Mouse (Mus musculus) stomach, embryonic 14.5 days (tissue): ENCODE results near the gene Rab11fip4. TPM values are rescaled to one million over a fixed set of nuclear protein-coding genes. Genes with fewer than 3 reads are reported as not detected.

Experiments
- ATAC-seq: fragments of 200-750 bp; cut with Nextera tagmentation; 2 replicates; pipeline ENCODE4 v1.8.0; 2017; ENCODE audit warnings: low read depth, moderate TSS enrichment; ENCODE audit not compliant: insufficient number of reproducible peaks, insufficient read depth, low FRiP score
- H3K27ac ChIP-seq: fragments of 300-500 bp; sonication (generic); 2 replicates; pipeline ENCODE4 v1.5.1; 2014; ENCODE audit warnings: mild to moderate bottlenecking, low read length, moderate library complexity, mixed read lengths
- H3K27me3 ChIP-seq: fragments of 300-500 bp; sonication (generic); 2 replicates; pipeline ENCODE4 v1.6.1; 2014; ENCODE audit warnings: low read length, control low read depth, mixed read lengths; ENCODE audit not compliant: control insufficient read depth, insufficient read depth
- H3K36me3 ChIP-seq: fragments of 300-500 bp; sonication (generic); 2 replicates; pipeline ENCODE4 v1.6.1; 2014; ENCODE audit warnings: mild to moderate bottlenecking, control low read depth, low read length, moderate library complexity, mixed read lengths; ENCODE audit not compliant: control insufficient read depth, insufficient read depth
- H3K4me1 ChIP-seq: fragments of 300-500 bp; sonication (generic); 2 replicates; pipeline ENCODE4 v1.6.1; 2014; ENCODE audit warnings: low read length, control low read depth, mixed read lengths; ENCODE audit not compliant: control insufficient read depth, insufficient read depth
- H3K4me2 ChIP-seq: fragments of 300-500 bp; sonication (generic); replicated peaks from 2 replicates; pipeline ENCODE4 v1.6.1; 2014; ENCODE audit warnings: low read depth, low read length, control low read depth
- H3K4me3 ChIP-seq: fragments of 300-500 bp; sonication (generic); 2 replicates; pipeline ENCODE4 v1.5.1; 2014; ENCODE audit warnings: low read depth, low read length, control low read depth
- H3K9ac ChIP-seq: fragments of 300-500 bp; sonication (generic); replicated peaks from 2 replicates; pipeline ENCODE4 v1.6.1; 2014; ENCODE audit warnings: low read depth, mild to moderate bottlenecking, control low read depth, low read length, moderate library complexity, mixed read lengths
- H3K9me3 ChIP-seq: fragments of 300-500 bp; sonication (generic); 2 replicates; pipeline ENCODE4 v1.6.1; 2016; ENCODE audit warnings: low read depth, low read length, control low read depth; ENCODE audit not compliant: control insufficient read depth
- WGBS: fragments of 180-500 bp; shearing (Covaris S2); extraction: QIAGEN DNeasy Blood & Tissue Kit; methylation state at CpG from one replicate; pipeline ENCODE4 v1.1.7; 2014; 5-methylcytosine and 5-hydroxymethylcytosine counted together
- polyA plus RNA-seq: library from polyadenylated mRNA; unstranded; fragments of >200 nt; fragmentation: Nextera tagmentation; extraction: Ambion mirVana; gene quantifications from 2 replicates; pipeline ENCODE4 v1.2.1, GENCODE M21; 2014

Gene Rab11fip4
- polyA plus RNA-seq, 1 experiment from 2014 or later, result 1.9 TPM

DNA sequence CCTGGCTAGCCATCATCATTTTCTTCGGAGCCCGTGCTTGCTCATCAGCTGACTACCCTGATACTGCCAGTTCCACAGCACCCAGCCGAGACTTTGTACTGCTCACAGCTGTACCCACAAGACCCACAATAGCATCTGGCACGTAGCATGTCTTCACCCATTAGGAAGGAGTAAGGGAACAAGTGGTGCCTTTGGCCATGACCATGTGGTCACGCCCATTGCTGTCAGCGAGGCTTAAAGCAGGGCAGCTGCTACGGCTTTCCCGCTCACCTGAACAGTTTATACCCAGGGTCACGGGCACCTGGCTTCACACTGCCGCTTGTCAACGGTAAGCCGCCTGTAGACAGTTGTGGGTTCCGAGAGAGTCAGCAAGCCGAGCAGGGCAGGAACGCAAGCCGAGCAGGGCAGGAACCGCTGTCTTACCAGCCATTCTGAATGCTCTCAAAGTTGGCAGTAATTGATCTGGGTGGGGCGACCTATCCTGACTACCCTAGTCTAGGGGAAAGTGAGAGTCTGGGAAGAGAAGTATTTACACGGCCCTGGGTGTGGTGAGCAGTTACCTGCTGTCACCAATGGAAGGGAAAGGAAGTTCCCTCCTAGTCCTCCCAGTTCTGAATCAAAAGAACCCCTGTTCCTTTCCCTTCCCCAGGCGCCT, 62.0 kb downstream of the Rab11fip4 start:
- ATAC-seq, result no peak
- Histone ChIP-seq H3K4me2 (no peak overlapping the region), H3K9me3 (no peaks in the 10 kb centered on the region), H3K27me3 (no peaks in the 10 kb centered on the region), H3K4me1 (peaks cover 11% of the 10 kb centered on the region; the same call in 1 of the 2 replicates), H3K36me3 (no peaks in the 10 kb centered on the region), H3K4me3 (no peak overlapping the region), H3K9ac (no peak overlapping the region), H3K27ac (no peak overlapping the region)
- WGBS, result 67% methylated on average over 20 of the region's 20 CpGs

DNA sequence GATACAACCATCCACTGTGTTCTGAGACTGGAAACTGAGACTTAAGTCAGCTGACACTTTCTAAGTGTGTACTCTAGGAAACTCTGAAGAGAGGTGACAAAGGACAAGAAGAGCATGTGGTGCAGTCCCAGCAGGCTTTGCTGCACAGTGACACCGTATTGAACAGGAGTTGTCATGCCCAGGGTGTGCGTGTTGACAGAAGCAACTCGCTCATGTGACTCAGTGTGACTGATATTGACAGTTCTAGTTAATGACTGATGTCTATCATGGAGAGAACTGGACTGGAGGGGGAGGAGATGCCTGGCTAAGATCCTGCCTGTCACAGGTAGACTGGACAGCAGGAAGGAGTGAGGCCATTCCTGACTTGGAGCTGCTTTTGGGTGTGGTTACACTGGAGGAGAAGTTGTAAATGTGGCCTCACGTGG, 63.4 kb downstream of the Rab11fip4 start:
- H3K36me3 ChIP-seq, result no peaks in the 10 kb centered on the region
- H3K9me3 ChIP-seq, result no peaks in the 10 kb centered on the region
- no peak overlapping the region for H3K27ac ChIP-seq
- H3K4me2 ChIP-seq, result no peak overlapping the region
- H3K27me3 ChIP-seq, result no peaks in the 10 kb centered on the region
- H3K9ac ChIP-seq, result no peak overlapping the region
- no peak for ATAC-seq
- peaks cover 11% of the 10 kb centered on the region; the same call in 1 of the 2 replicates for H3K4me1 ChIP-seq
- WGBS, result 73% methylated on average over 4 of the region's 4 CpGs
- H3K4me3 ChIP-seq, result no peak overlapping the region

DNA sequence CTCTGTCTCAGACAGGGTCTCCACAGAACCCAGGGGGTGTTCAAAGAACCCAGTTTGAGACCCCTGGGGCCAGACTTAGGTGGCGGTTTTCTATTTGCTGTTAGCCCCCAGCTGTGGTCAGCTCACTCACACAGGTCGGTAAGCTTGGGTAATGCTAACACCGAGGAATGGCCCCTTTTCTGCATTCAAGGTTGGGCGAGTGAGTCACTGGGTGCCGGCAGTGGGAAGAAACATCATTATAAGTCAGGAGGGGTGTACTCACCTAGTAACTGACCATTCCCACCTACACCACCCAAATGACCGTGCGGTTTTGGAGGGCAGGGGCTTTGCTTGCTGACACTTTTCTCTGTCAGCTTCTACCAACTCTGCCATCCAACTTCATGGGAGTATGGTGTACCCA, 64.6 kb downstream of the Rab11fip4 start:
- no peak overlapping the region for H3K4me2 ChIP-seq
- ATAC-seq, result no peak
- no peaks in the 10 kb centered on the region for H3K36me3 ChIP-seq
- 0 out of 2 replicates have a peak, but pooled peaks cover 2% of the 10 kb centered on the region for H3K4me1 ChIP-seq
- H3K9me3 ChIP-seq, result no peaks in the 10 kb centered on the region
- no peaks in the 10 kb centered on the region for H3K27me3 ChIP-seq
- H3K4me3 ChIP-seq, result no peak overlapping the region
- no peak overlapping the region for H3K9ac ChIP-seq
- WGBS, result 87% methylated on average over 7 of the region's 7 CpGs
- no peak overlapping the region for H3K27ac ChIP-seq

DNA sequence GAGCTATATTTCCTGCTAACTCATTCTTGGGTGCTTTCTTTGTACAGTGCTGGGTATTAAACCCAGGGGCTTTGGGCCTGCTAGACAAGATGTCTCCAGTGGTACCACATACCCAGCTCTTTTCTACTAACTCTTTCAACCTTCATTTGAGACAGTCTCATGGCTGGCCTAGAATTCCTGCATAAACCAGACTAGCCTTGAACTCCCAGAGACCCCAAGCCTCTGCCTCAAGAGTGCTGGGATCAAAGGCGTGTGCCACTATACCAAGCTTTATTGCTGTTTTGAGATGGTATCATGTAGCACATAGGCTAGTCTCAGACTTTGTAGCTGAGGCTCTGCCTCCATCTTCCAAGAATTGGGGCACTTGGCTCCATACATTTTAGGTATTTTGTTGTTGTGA, 65.5 kb downstream of the Rab11fip4 start:
- H3K9ac ChIP-seq, result no peak overlapping the region
- no peaks in the 10 kb centered on the region for H3K36me3 ChIP-seq
- no peak overlapping the region for H3K4me3 ChIP-seq
- ATAC-seq, result no peak
- H3K27me3 ChIP-seq, result no peaks in the 10 kb centered on the region
- no peak overlapping the region for H3K4me2 ChIP-seq
- no peaks in the 10 kb centered on the region for H3K9me3 ChIP-seq
- H3K27ac ChIP-seq, result no peak overlapping the region
- H3K4me1 ChIP-seq, result peaks cover 7% of the 10 kb centered on the region; the same call in 1 of the 2 replicates
- WGBS, result 84% methylated on average over 1 of the region's 1 CpGs

DNA sequence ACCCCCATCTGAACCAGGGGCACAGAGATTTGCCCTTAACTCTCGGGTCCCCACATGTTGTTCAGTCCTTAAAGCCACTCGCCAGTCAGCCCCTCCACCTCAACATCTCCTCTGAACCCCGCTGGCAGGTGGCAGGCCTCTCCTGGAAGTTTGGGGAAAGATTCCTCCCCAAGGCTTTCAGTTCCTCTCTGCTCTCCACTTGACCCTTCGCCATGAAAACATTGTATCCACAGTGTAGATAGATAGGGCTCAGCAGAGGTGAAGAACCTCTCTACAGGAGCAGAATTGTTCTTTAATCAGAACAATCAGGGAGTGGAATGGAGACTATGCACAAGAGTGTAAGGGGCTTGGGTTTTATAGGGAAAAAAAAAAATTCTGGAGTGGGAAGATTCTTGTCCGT, 66.0 kb downstream of the Rab11fip4 start:
- H3K4me3 ChIP-seq, result no peak overlapping the region
- H3K36me3 ChIP-seq, result no peaks in the 10 kb centered on the region
- WGBS, result 79% methylated on average over 5 of the region's 5 CpGs
- H3K4me2 ChIP-seq, result no peak overlapping the region
- H3K4me1 ChIP-seq, result peaks cover 8% of the 10 kb centered on the region; the same call in 1 of the 2 replicates
- no peak for ATAC-seq
- no peaks in the 10 kb centered on the region for H3K27me3 ChIP-seq
- no peak overlapping the region for H3K9ac ChIP-seq
- H3K27ac ChIP-seq, result no peak overlapping the region
- H3K9me3 ChIP-seq, result no peaks in the 10 kb centered on the region

DNA sequence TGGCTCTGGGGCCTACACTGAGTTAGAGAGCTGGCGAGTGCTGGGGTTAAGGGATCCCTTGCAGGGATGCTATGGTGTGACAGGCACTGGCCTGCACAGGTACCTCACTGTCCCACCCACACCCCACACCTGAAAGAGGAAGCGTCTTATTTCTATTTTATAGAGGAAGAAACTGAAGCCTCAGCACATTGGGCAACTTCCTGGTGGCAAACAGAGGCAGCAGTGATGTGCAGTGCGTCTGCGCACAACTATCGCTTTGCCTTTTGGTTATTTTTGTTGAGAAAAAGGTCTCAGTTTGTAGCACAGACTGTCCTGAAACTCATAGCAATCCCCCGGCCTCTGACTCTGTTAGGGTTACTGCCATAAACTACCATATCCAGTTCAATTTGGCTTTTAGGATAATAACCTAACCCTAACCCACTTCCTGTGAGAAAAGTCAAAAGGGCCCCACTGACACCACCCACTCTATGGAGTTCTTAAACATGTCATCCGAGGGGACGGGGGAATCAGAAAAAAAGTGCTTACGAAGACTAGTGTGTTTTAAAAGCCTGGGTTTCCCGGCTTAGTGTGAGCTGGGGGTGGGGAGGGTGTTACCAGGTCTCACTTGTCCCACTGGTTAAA, 67.3 kb downstream of the Rab11fip4 start:
- Histone ChIP-seq H3K27ac (no peak overlapping the region), H3K27me3 (no peaks in the 10 kb centered on the region), H3K4me1 (peaks cover 8% of the 10 kb centered on the region; the same call in 1 of the 2 replicates), H3K36me3 (no peaks in the 10 kb centered on the region), H3K9ac (no peak overlapping the region), H3K4me3 (no peak overlapping the region), H3K4me2 (no peak overlapping the region), H3K9me3 (no peaks in the 10 kb centered on the region)
- ATAC-seq, result no peak
- 83% methylated on average over 10 of the region's 10 CpGs for WGBS

DNA sequence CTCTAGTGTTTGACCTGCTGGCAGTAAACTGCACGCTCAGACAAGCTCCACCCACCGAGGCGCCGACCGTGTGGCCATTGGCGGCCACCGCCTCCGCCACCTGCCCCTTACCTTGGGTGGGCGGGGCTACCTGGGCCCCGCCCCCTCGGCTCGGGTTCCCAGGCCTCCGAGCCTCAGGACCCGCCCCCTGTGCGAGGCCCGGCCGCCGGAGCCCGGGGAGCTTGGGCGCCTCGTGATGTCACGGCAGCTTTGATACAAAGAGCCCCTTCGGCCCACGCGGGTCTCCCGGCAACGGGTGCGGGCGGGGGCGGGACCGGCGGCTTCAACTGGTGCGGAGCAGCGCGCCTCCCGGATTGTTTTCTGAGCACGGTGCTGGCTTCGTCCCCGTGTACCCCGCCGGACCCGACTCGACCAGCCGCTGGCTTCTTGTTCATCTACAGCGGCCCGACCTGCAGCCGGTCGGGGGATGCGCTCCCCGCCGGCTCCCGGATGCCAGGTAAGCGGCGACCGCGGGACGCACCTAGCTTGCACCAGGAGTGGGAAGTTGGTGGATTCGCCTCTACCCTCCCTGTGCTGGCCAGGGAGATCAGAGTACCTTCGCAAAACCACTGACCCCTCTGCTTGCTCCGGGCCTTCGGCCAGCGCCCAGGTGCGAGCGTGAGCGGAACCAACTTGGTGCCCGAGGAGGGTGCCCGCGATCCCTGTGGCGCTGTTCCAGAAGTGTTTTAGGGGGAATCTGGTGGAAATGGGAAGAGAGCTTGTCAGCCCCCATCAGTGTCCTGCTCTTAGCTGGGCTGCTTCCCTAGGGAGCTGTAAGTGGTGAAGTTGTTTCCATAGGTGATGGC, 69.6 kb downstream of the Rab11fip4 start:
- Histone ChIP-seq H3K4me1 (peaks cover 8% of the 10 kb centered on the region; the same call in 1 of the 2 replicates), H3K9ac (peak overlapping the region; percentile 48), H3K4me3 (peak overlapping the region; percentile 59), H3K4me2 (peak overlapping the region; percentile 99), H3K9me3 (no peaks in the 10 kb centered on the region), H3K27ac (peak overlapping the region; percentile 24; the same call in 1 of the 2 replicates), H3K36me3 (no peaks in the 10 kb centered on the region), H3K27me3 (no peaks in the 10 kb centered on the region)
- WGBS, result under 1% methylated on average over 68 of the region's 69 CpGs
- peak; percentile 91 for ATAC-seq

DNA sequence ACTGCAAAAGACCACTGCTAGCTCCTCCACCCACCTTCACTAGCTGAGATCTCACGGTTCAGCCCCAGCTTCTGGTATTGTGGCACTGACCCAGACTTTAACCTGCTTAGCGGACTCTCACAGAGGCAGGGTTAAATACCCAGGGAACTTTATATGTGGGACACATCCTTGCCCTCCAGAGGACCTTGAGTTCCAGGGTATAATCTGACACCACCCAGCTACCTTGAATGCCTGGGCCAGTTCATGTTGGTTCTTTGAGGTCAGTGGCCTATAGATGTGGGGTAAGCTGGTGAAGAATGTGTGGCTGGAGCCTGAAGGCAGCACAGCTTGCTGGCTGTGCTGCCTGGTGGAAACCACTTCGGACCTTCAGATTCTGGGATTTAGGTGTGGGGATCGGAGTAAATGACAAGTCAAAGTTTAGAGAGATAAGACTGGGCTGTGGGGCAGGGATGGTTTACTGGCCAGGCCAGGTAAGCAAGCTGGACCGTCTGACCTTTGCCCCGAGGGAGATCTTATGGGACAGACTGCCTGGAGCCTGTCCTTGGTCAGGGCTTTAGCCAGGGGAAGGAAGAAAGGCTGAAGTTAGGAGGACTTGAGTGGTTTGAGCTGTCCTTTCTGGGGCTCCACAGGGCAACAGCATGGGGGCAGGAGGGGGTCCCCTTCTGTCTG, 71.0 kb downstream of the Rab11fip4 start:
- Histone ChIP-seq H3K4me3 (no peak overlapping the region), H3K36me3 (no peaks in the 10 kb centered on the region), H3K4me2 (peak overlapping the region; percentile 99; the same call in 1 of the 2 replicates), H3K27me3 (no peaks in the 10 kb centered on the region), H3K9me3 (no peaks in the 10 kb centered on the region), H3K27ac (no peak overlapping the region), H3K4me1 (peaks cover 8% of the 10 kb centered on the region; the same call in 1 of the 2 replicates), H3K9ac (no peak overlapping the region)
- 62% methylated on average over 6 of the region's 6 CpGs for WGBS
- no peak for ATAC-seq
